Mouse (Mus musculus) megakaryocyte, embryonic 14.5 days (primary cell): ENCODE results near the gene Trip12. TPM values are rescaled to one million over a fixed set of nuclear protein-coding genes. Genes with fewer than 3 reads are reported as not detected.

ENCODE experiments used
- H3K27me3 ChIP-seq: replicated peaks from 2 replicates; pipeline ENCODE3; 2012; ENCODE audit warnings: inconsistent platforms
- H3K36me3 ChIP-seq: replicated peaks from 2 replicates; pipeline ENCODE3; 2012; ENCODE audit warnings: low read length, inconsistent platforms, mixed read lengths
- H3K4me1 ChIP-seq: 2 replicates; pipeline ENCODE4 v1.6.1; 2012; ENCODE audit warnings: inconsistent platforms
- H3K4me3 ChIP-seq: replicated peaks from 2 replicates; pipeline ENCODE3; 2012; ENCODE audit warnings: moderate library complexity, mild to moderate bottlenecking, inconsistent platforms
- H3K9me3 ChIP-seq: 2 replicates; pipeline ENCODE4 v1.6.1; 2012; ENCODE audit warnings: inconsistent platforms
- FLI1 ChIP-seq: IDR thresholded peaks from 2 replicates; pipeline ENCODE4 v1.6.1; 2012; ENCODE audit warnings: low read length, inconsistent platforms, mixed read lengths
- GATA1 ChIP-seq: IDR thresholded peaks from 3 replicates; pipeline ENCODE4 v1.6.1; 2012; ENCODE audit warnings: mixed read lengths, low read length, inconsistent platforms, borderline replicate concordance
- polyA plus RNA-seq: library from polyadenylated mRNA; stranded (reverse); fragments of >175 nt; gene quantifications from 2 replicates; pipeline ENCODE4 v1.2.3, GENCODE M21; 2012; ENCODE audit warnings: low replicate concordance; ENCODE audit not compliant: insufficient read depth

Gene Trip12
- polyA plus RNA-seq, 1 experiment, result 25.7 TPM

GRCm38 (mm10) chr1:84694688-84695474 is 145.4 kb downstream of the Trip12 start:
- no peak for TF ChIP-seq FLI1
- Histone ChIP-seq H3K4me1 (peaks cover 12% of the 10 kb centered on the region; the same call in 1 of the 2 replicates), H3K9me3 (0 out of 2 replicates have a peak, but pooled peaks cover 3% of the 10 kb centered on the region), H3K36me3 (no peaks in the 10 kb centered on the region), H3K4me3 (peak overlapping the region; percentile 59), H3K27me3 (peaks cover 27% of the 10 kb centered on the region)

- TF ChIP-seq FLI1 (no peak), GATA1 (no peak)
- no peaks in the 10 kb centered on the region for H3K27me3 ChIP-seq
- H3K4me3 ChIP-seq, result no peak overlapping the region
- no peaks in the 10 kb centered on the region for H3K36me3 ChIP-seq
- H3K9me3 ChIP-seq, result peaks cover 21% of the 10 kb centered on the region
- H3K4me1 ChIP-seq, result no peaks in the 10 kb centered on the region
Observed at GRCm38 (mm10) chr1:84677910-84678309, 162.4 kb downstream of the Trip12 start.

Other genes starting within 250 kb of the Trip12 start
- gene Dner, start 144.3 kb downstream of the Trip12 start, polyA plus RNA-seq, result not detected in 2 replicates
- 1.7 TPM in 1 of 2 replicates, not detected in the other for gene Fbxo36, start 675 bp downstream of the Trip12 start, polyA plus RNA-seq
- gene Slc16a14, start 94.6 kb upstream of the Trip12 start, polyA plus RNA-seq, result not detected in 2 replicates